Mouse (Mus musculus) embryonic facial prominence, embryonic 10.5 days (tissue): Measurements from ENCODE around the gene G0s2. TPM values are rescaled to one million over a fixed set of nuclear protein-coding genes. Genes with fewer than 3 reads are reported as not detected.

Experiments used
- DNase-seq: peaks from one replicate; pipeline ENCODE4 v3.0.0-alpha.2; 2017; ENCODE audit warnings: low spot score
- H3K27ac ChIP-seq: fragments of 300-500 bp; sonication (generic); replicated peaks from 2 replicates; pipeline ENCODE4 v1.5.1; 2016; ENCODE audit warnings: mild to moderate bottlenecking
- H3K27me3 ChIP-seq: fragments of 300-500 bp; sonication (generic); replicated peaks from 2 replicates; pipeline ENCODE4 v1.6.1; 2016; ENCODE audit warnings: low read depth, mild to moderate bottlenecking; ENCODE audit not compliant: poor library complexity, severe bottlenecking
- H3K36me3 ChIP-seq: fragments of 300-500 bp; sonication (generic); replicated peaks from 2 replicates; pipeline ENCODE4 v1.6.1; 2016; ENCODE audit warnings: mild to moderate bottlenecking, moderate library complexity
- H3K4me1 ChIP-seq: fragments of 300-500 bp; sonication (generic); 2 replicates; pipeline ENCODE4 v1.6.1; 2016
- H3K4me3 ChIP-seq: fragments of 300-500 bp; sonication (generic); 2 replicates; pipeline ENCODE4 v1.5.1; 2016; ENCODE audit warnings: mild to moderate bottlenecking, moderate library complexity
- H3K9me3 ChIP-seq: fragments of 300-500 bp; sonication (generic); 2 replicates; pipeline ENCODE4 v1.6.1; 2016; ENCODE audit warnings: mild to moderate bottlenecking
- WGBS: fragments of 180-500 bp; shearing (Covaris S2); methylation state at CpG from one replicate; pipeline ENCODE4 v1.1.7; 2016; 5-methylcytosine and 5-hydroxymethylcytosine counted together
- polyA plus RNA-seq: library from polyadenylated mRNA; unstranded; fragments of >200 nt; fragmentation: Nextera tagmentation; extraction: Ambion mirVana; gene quantifications from 2 replicates; pipeline ENCODE4 v1.2.1, GENCODE M21; 2016

The G0s2 gene
- polyA plus RNA-seq, 1 experiment from 2014 or later: 7.0 TPM

GRCm38 (mm10) chr1:193242863-193243262 is 30.2 kb downstream of the G0s2 start:
- no peaks in the 10 kb centered on the region for H3K27me3 ChIP-seq
- 69% methylated on average over 4 of the region's 4 CpGs for WGBS
- no peak overlapping the region for H3K27ac ChIP-seq
- H3K36me3 ChIP-seq: no peaks in the 10 kb centered on the region
- DNase-seq: no peak
- H3K9me3 ChIP-seq: no peaks in the 10 kb centered on the region
- H3K4me1 ChIP-seq: no peaks in the 10 kb centered on the region; the same call in 1 of the 2 replicates
- no peak overlapping the region for H3K4me3 ChIP-seq

DNA sequence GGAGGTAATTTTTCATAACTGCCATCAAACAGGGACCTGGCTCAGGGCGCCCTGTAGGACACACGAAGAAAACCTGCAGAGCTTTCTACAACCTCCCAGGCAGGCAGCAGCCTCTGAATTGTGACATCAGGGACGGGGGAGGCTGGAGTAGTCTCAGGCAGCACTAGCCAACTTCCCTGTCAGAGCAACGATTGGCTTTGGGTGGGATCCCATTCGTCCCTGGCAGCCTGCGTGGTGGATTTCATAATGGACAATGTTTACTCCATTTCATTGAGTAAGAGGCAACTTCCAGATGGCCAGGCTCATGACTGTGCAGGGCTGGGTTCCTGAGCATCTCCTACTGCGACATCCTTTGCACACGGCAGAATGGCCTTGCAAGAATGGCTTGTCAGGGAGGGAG is 30.8 kb downstream of the G0s2 start:
- Histone ChIP-seq H3K4me1 (no peaks in the 10 kb centered on the region; the same call in 1 of the 2 replicates), H3K4me3 (no peak overlapping the region), H3K27ac (no peak overlapping the region), H3K9me3 (no peaks in the 10 kb centered on the region), H3K27me3 (no peaks in the 10 kb centered on the region), H3K36me3 (no peaks in the 10 kb centered on the region)
- 87% methylated on average over 8 of the region's 8 CpGs for WGBS
- no peak for DNase-seq

- Histone ChIP-seq H3K4me3 (no peak overlapping the region), H3K36me3 (no peaks in the 10 kb centered on the region), H3K27me3 (no peaks in the 10 kb centered on the region), H3K4me1 (no peaks in the 10 kb centered on the region; the same call in 1 of the 2 replicates), H3K27ac (no peak overlapping the region), H3K9me3 (no peaks in the 10 kb centered on the region)
- DNase-seq: no peak
- WGBS: 89% methylated on average over 4 of the region's 4 CpGs
These were observed 31.6 kb downstream of the G0s2 start for GRCm38 (mm10) chr1:193241436-193241835.

DNA sequence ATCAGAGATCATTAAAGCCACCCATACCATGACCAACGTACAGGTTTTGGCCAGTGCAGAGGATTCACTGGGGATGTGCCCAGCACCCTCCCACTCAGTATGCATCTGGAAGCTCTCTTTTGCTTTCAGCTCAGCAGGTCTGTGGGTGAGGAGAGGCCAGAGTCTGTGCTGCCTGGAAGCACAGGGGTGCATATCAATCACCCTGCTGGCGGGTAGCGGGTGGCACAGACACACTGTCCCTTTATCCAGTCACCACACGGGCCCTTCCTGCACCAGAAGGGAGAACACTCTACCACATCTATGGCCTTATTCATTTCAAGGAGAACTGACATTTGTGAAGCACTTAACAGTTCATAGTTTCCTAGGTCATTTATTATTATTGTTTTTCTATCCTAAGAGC is 34.6 kb downstream of the G0s2 start:
- 58% methylated on average over 4 of the region's 4 CpGs for WGBS
- no peaks in the 10 kb centered on the region for H3K36me3 ChIP-seq
- no peaks in the 10 kb centered on the region for H3K4me1 ChIP-seq

DNA sequence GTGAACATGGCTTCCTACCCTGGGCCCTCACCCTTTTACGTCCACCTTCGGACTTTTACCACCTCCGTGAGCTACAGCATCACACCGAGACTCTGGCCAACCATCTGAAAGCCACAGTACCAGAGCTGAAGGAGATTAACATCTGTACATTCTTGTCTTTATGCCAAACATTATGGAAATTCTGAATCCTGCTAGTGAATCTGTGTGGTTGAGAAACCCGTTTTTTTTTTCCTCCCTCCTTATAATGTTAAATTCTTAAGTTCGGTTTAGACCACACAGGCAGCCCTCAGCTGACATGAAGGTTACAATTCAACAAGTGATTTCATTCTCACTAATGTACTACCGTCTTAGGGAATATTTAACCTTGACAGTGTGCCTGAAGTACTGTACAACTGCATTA is 38.1 kb downstream of the G0s2 start:
- no peak overlapping the region for H3K4me3 ChIP-seq
- no peak overlapping the region for H3K27ac ChIP-seq
- DNase-seq: no peak
- no peaks in the 10 kb centered on the region for H3K9me3 ChIP-seq
- H3K27me3 ChIP-seq: no peaks in the 10 kb centered on the region
- 89% methylated on average over 7 of the region's 7 CpGs for WGBS
- no peaks in the 10 kb centered on the region for H3K36me3 ChIP-seq
- H3K4me1 ChIP-seq: peaks cover 5% of the 10 kb centered on the region; the same call in 1 of the 2 replicates

More for the DNA sequence above, 34.6 kb downstream of the G0s2 start:
- no peaks in the 10 kb centered on the region for H3K9me3 ChIP-seq
- no peak for DNase-seq
- no peak overlapping the region for H3K27ac ChIP-seq
- no peaks in the 10 kb centered on the region for H3K27me3 ChIP-seq
- no peak overlapping the region for H3K4me3 ChIP-seq

DNA sequence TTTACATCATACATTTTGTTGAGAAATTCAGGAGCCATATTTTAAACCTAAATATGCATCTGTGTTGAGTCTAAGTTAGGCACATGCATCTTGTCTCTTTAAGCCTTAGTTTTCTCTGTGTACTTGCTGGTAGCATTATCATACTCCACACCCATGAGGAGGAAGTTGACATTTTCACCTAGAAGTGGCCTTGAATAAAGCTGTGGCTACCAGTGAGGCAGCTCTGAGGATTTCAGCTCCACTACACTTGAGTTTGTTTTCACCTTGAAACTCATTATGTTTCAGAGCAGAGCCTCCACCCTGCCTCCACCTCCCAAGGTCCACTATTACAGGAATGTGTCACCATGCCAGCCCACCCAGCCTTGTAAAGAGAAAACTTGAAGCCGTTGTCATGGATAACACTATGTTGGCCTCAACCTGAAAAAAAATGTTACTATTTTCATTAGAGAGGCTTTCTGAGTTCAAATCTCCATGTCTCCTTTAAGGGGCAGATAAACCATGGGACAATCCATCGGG is 38.8 kb downstream of the G0s2 start:
- 87% methylated on average over 2 of the region's 2 CpGs for WGBS
- no peaks in the 10 kb centered on the region for H3K36me3 ChIP-seq
- peaks cover 5% of the 10 kb centered on the region; the same call in 1 of the 2 replicates for H3K4me1 ChIP-seq
- no peak for DNase-seq
- no peak overlapping the region for H3K4me3 ChIP-seq
- no peaks in the 10 kb centered on the region for H3K9me3 ChIP-seq
- H3K27ac ChIP-seq: no peak overlapping the region
- H3K27me3 ChIP-seq: no peaks in the 10 kb centered on the region

- Histone ChIP-seq H3K27ac (no peak overlapping the region), H3K9me3 (no peaks in the 10 kb centered on the region), H3K36me3 (no peaks in the 10 kb centered on the region), H3K4me3 (no peak overlapping the region), H3K4me1 (peaks cover 13% of the 10 kb centered on the region; the same call in 1 of the 2 replicates), H3K27me3 (no peaks in the 10 kb centered on the region)
- WGBS: 86% methylated on average over 2 of the region's 2 CpGs
- no peak for DNase-seq
These were observed 40.3 kb downstream of the G0s2 start for GRCm38 (mm10) chr1:193232732-193233131.

DNA sequence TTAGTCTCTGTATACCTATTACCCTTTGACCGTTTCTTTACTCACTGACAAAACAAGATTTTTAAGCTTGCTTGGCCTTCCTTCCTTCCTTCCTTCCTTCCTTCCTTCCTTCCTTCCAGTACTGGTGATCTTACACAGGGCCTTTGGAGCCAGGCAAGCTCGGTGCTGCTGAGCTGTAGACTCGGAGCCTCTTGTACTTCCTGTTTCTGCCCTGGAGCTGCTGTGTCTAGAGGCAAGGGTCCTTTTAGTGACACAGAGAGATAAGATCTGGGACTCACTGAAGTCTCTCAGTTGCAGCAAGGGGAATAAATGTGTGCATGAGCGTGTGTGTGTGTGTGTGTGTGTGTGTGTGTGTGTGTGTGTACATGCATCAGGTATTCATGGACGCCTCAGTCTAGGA is 42.1 kb downstream of the G0s2 start:
- WGBS: 68% methylated on average over 5 of the region's 5 CpGs
- no peaks in the 10 kb centered on the region for H3K36me3 ChIP-seq
- H3K9me3 ChIP-seq: no peaks in the 10 kb centered on the region
- H3K27ac ChIP-seq: no peak overlapping the region
- DNase-seq: no peak
- no peak overlapping the region for H3K4me3 ChIP-seq
- H3K4me1 ChIP-seq: peaks cover 31% of the 10 kb centered on the region
- H3K27me3 ChIP-seq: no peaks in the 10 kb centered on the region

- Histone ChIP-seq H3K4me1 (peaks cover 35% of the 10 kb centered on the region), H3K9me3 (no peaks in the 10 kb centered on the region), H3K27me3 (no peaks in the 10 kb centered on the region), H3K4me3 (no peak overlapping the region), H3K36me3 (no peaks in the 10 kb centered on the region), H3K27ac (no peak overlapping the region)
- 89% methylated on average over 3 of the region's 3 CpGs for WGBS
- no peak for DNase-seq
These were observed 42.5 kb downstream of the G0s2 start for GRCm38 (mm10) chr1:193230531-193230930.

GRCm38 (mm10) chr1:193229570-193229969 is 43.4 kb downstream of the G0s2 start:
- Histone ChIP-seq H3K27ac (no peak overlapping the region), H3K4me3 (no peak overlapping the region), H3K27me3 (no peaks in the 10 kb centered on the region), H3K36me3 (no peaks in the 10 kb centered on the region), H3K9me3 (no peaks in the 10 kb centered on the region), H3K4me1 (peaks cover 40% of the 10 kb centered on the region)
- no peak for DNase-seq
- 97% methylated on average over 5 of the region's 5 CpGs for WGBS

DNA sequence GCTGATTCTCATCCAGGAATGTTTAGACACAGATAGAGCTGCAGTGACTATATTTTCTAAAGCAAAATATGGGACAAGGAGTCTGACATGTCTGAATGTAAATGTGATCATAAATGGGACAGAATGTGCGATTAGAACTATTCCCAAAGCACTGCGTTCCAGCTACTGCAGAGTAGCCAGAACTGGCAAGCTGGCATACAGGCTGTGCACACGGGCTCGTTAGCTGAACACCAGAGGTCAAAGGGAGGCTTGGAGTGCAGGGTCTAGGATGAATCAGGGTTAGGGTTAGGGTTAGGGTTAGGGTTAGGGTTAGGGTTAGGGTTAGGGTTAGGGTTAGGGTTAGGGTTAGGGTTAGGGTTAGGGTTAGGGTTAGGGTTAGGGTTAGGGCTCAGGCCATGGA is 45.5 kb downstream of the G0s2 start:
- Histone ChIP-seq H3K36me3 (no peaks in the 10 kb centered on the region), H3K9me3 (no peaks in the 10 kb centered on the region), H3K27ac (no peak overlapping the region), H3K4me1 (peaks cover 40% of the 10 kb centered on the region), H3K27me3 (no peaks in the 10 kb centered on the region), H3K4me3 (no peak overlapping the region)
- DNase-seq: no peak
- WGBS: 59% methylated on average over 4 of the region's 4 CpGs

DNA sequence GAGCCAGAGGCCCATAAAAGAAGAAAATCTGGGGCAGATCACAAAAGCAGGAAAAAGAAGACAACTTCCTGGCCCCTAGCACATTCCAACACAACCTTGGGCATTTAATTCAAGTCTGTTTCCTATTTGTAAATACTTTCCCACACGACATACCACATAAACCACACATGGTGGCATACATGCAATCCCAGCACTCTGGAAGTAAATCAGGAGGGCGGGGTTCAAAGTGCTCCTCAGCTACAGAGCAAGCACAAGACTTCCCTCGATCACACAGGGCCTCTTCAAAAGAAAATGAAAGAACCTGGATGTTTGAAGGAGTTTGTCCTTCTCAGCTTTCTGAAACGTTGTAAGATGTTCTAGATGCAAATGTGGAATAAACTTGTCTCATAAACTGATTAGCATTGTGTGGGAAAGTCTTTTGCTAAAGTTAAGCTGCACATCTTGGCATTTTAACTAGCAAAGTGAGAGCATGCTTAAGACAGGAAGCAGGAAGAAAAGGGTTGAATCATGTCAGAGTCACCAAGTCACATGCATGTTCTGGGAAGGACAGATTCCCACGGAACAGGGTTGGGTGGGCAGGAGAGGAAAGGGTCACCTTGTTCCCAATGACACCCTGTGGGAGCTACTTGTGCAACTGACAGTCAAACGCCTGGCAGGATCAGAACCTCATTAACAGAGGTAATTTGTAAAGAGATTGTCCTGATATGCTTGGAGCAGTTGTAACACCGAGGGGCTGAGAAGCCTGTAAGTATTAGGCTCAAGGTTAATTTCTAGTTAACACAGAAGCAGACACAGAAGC is 46.1 kb downstream of the G0s2 start:
- H3K27ac ChIP-seq: no peak overlapping the region

DNA sequence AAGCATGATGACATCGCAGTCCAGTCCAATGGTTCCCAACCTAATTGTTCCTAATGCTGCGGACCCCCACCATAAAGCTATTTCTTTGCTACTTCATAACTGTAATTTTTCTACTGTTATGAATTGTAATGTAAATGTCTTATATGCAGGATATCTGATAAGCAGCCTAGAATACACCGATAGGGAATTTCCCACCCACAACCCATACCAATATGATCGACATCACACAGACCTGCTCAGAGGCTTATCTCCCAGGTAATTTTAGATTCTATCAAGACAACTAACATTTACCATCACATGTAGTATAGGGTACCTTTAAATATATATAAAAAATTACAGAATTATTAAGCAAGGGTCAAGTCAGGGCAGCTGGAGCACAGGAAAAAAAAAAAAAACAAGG is 46.9 kb downstream of the G0s2 start:
- H3K27me3 ChIP-seq: no peaks in the 10 kb centered on the region
- no peak for DNase-seq
- H3K4me3 ChIP-seq: no peak overlapping the region
- H3K27ac ChIP-seq: no peak overlapping the region
- no peaks in the 10 kb centered on the region for H3K9me3 ChIP-seq
- H3K36me3 ChIP-seq: no peaks in the 10 kb centered on the region
- H3K4me1 ChIP-seq: peaks cover 39% of the 10 kb centered on the region
- 90% methylated on average over 4 of the region's 4 CpGs for WGBS

More for the DNA sequence above, 46.1 kb downstream of the G0s2 start:
- no peaks in the 10 kb centered on the region for H3K27me3 ChIP-seq
- H3K4me1 ChIP-seq: peaks cover 40% of the 10 kb centered on the region
- H3K36me3 ChIP-seq: no peaks in the 10 kb centered on the region
- no peaks in the 10 kb centered on the region for H3K9me3 ChIP-seq
- WGBS: 52% methylated on average over 7 of the region's 7 CpGs
- no peak for DNase-seq
- no peak overlapping the region for H3K4me3 ChIP-seq
